Mouse (Mus musculus): ENCODE results near the gene Gng3. TPM values are rescaled to one million over a fixed set of nuclear protein-coding genes. Genes with fewer than 3 reads are reported as not detected.

Gene Gng3
- polyA plus RNA-seq, 1 experiment from 2014 or later: 39.8 TPM

DNA sequence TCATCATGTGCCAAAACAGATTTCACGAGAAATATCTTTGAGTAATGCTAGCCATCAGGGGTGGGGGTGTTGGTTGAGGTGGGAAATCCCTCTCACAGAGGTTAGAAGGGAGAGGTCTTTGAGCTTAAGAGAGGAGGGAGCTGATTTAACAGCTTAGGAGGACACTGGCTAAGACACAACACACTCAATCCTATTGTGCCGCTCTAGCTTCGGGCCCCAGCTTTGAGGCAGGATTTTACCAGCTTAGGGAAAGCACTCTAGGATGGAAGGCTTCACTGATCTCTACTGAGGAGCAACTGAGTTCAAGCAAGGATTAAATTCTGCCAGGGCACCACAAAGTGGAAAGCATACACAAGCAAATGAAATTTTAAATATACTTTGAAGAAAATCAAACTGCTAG, 22.0 kb downstream of the Gng3 start:
- Histone ChIP-seq H3K9ac (replicated peaks; ENCODE audit: low read length) (peak overlapping the region; percentile 27; the same call in 1 of the 2 replicates), H3K36me3 (replicated peaks; ENCODE audit: control insufficient read depth, insufficient read depth, low read depth, low read length) (peaks cover 9% of the 10 kb centered on the region; the same call in 1 of the 2 replicates), H3K4me2 (ENCODE audit: low read depth, low read length) (peak overlapping the region; percentile 13), H3K27me3 (ENCODE audit: control insufficient read depth, insufficient read depth, low read length) (no peaks in the 10 kb centered on the region), H3K27ac (replicated peaks; ENCODE audit: low read depth, low read length) (no peak overlapping the region), H3K9me3 (replicated peaks; ENCODE audit: control insufficient read depth, low read length) (no peaks in the 10 kb centered on the region), H3K4me1 (ENCODE audit: control insufficient read depth, insufficient read depth, low read length) (no peaks in the 10 kb centered on the region; the same call in 1 of the 2 replicates), H3K4me3 (ENCODE audit: low read depth, low read length) (peak overlapping the region; percentile 10; the same call in 1 of the 2 replicates)
- DNase-seq (ENCODE audit: low spot score) (no peak), ATAC-seq (replicated peaks; ENCODE audit: insufficient number of reproducible peaks, low FRiP score, low TSS enrichment, low read depth) (no peak)
- 78% methylated on average over 3 of the region's 3 CpGs for WGBS

DNA sequence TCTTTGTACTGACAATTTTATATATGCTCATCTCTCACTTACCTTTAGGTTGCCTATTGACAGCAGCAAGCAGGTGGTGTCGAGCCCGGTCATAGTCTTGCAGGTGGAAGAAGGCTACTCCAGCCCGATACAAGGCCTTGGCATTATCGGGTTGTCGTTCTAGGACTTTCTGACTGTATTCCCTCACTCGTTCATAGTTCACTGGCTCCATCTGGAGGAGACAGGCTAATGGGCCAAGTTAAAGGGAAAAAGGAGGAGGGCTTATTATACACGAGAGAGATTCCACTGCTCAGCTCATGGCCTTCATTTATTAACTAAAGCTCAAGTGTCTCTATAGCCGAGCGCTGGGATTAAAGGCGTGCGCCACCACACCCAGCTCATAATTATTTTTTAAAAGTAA, 23.2 kb downstream of the Gng3 start:
- Histone ChIP-seq H3K4me1 (ENCODE audit: control insufficient read depth, insufficient read depth, low read length) (no peaks in the 10 kb centered on the region; the same call in 1 of the 2 replicates), H3K4me2 (ENCODE audit: low read depth, low read length) (no peak overlapping the region), H3K9ac (replicated peaks; ENCODE audit: low read length) (no peak overlapping the region; the same call in 1 of the 2 replicates), H3K27me3 (ENCODE audit: control insufficient read depth, insufficient read depth, low read length) (no peaks in the 10 kb centered on the region), H3K4me3 (ENCODE audit: low read depth, low read length) (no peak overlapping the region), H3K36me3 (replicated peaks; ENCODE audit: control insufficient read depth, insufficient read depth, low read depth, low read length) (peaks cover 11% of the 10 kb centered on the region; the same call in 1 of the 2 replicates), H3K9me3 (replicated peaks; ENCODE audit: control insufficient read depth, low read length) (no peaks in the 10 kb centered on the region), H3K27ac (replicated peaks; ENCODE audit: low read depth, low read length) (no peak overlapping the region)
- ATAC-seq (replicated peaks; ENCODE audit: insufficient number of reproducible peaks, low FRiP score, low TSS enrichment, low read depth) (no peak), DNase-seq (ENCODE audit: low spot score) (no peak)
- WGBS: 83% methylated on average over 11 of the region's 11 CpGs

DNA sequence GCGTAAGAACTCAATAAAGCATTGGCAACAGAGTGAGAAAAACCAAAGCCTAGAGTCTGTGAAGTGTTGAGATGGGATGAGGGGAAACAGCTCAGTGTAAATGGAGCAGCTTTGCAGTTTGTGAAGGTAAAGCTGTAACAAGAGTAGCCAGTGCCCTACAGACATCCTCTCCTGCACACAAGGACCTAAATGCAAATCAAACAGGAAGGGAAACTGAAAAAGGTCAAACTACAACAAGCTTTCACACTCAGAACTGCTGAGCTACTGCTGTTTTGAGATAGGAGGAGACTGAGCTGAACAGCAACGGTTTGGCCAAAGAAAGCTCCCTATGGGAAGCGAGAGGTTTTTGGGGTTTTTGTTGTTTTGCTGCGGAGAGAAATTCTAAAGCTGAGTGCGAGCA, 32.2 kb downstream of the Gng3 start:
- DNase-seq (ENCODE audit: low spot score) (no peak), ATAC-seq (replicated peaks; ENCODE audit: insufficient number of reproducible peaks, low FRiP score, low TSS enrichment, low read depth) (no peak)
- no peak overlapping the region for H3K27ac ChIP-seq (replicated peaks; ENCODE audit: low read depth, low read length)
- H3K9me3 ChIP-seq (replicated peaks; ENCODE audit: control insufficient read depth, low read length): no peaks in the 10 kb centered on the region
- no peak overlapping the region for H3K9ac ChIP-seq (replicated peaks; ENCODE audit: low read length)
- no peaks in the 10 kb centered on the region for H3K27me3 ChIP-seq (ENCODE audit: control insufficient read depth, insufficient read depth, low read length)
- H3K4me2 ChIP-seq (ENCODE audit: low read depth, low read length): no peak overlapping the region
- WGBS: 91% methylated on average over 5 of the region's 5 CpGs
- H3K36me3 ChIP-seq (replicated peaks; ENCODE audit: control insufficient read depth, insufficient read depth, low read depth, low read length): 0 out of 2 replicates have a peak, but pooled peaks cover 2% of the 10 kb centered on the region
- no peak overlapping the region for H3K4me3 ChIP-seq (ENCODE audit: low read depth, low read length)
- no peaks in the 10 kb centered on the region for H3K4me1 ChIP-seq (ENCODE audit: control insufficient read depth, insufficient read depth, low read length)

DNA sequence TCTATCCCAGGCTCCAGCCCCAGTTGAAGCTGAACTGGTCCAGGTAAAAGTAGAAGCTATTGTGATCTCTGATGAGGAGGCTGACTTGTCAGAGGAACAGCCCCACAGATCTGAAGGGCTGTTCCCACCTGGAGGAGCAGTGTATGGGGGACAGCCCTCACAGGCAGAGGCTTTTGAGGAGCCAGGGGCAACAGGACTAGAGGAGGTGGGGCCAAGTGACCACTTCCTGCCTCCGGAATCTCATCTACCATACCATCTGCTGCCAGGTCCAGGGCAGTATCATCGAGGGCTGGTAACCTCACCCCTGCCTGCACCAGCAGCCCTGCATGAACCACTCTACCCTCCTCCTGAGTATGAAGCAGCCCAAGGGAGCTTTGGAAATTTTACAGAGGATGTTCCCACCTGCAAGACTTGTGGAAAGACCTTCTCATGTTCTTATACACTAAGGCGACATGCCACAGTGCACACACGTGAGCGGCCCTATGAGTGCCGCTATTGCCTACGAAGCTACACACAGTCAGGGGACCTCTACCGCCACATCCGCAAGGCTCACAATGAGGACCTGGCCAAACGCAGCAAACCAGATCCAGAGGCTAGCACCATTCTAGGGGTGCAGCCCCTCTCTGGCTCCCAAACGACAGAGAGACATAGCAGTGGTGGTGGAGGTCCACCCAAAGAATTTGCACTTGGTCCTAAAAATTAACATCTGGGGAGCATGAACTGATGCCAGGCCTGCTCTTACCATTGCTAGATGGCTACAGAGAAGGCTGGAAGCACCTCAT, 34.9 kb downstream of the Gng3 start:
- no peak for ATAC-seq (replicated peaks; ENCODE audit: insufficient number of reproducible peaks, low FRiP score, low TSS enrichment, low read depth)
- Histone ChIP-seq H3K4me3 (ENCODE audit: low read depth, low read length) (no peak overlapping the region), H3K27me3 (ENCODE audit: control insufficient read depth, insufficient read depth, low read length) (no peaks in the 10 kb centered on the region), H3K9ac (replicated peaks; ENCODE audit: low read length) (no peak overlapping the region), H3K4me1 (ENCODE audit: control insufficient read depth, insufficient read depth, low read length) (no peaks in the 10 kb centered on the region), H3K36me3 (replicated peaks; ENCODE audit: control insufficient read depth, insufficient read depth, low read depth, low read length) (no peaks in the 10 kb centered on the region), H3K4me2 (ENCODE audit: low read depth, low read length) (no peak overlapping the region), H3K27ac (replicated peaks; ENCODE audit: low read depth, low read length) (no peak overlapping the region), H3K9me3 (replicated peaks; ENCODE audit: control insufficient read depth, low read length) (no peaks in the 10 kb centered on the region)
- WGBS: 91% methylated on average over 11 of the region's 11 CpGs
- DNase-seq (ENCODE audit: low spot score): no peak

DNA sequence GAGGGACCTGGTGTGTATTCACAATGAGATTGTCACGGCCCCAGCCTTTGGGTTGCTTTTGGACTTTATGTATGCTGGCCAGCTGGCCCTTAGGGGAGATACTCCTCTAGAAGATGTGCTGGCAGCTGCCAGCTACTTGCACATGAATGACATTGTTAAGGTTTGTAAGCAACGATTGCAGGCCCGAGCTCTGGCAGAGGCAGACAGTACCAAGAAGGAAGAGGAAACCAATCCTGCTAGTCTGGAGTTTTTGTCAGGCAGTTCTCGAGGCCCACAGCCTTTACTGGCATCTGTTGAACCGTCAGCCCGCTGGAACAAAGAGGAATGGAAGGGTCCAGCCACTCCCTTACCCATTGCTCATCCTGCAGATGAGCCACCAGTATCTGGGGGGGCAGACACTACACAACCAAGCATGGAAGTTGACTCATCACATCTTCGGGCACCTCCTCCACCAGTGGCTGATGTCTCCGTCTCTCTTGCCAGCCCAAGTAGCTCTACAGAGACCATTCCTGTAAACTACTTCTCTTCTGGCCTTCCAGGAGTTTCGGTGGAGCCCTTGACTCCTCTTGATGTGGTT, 35.7 kb downstream of the Gng3 start:
- Histone ChIP-seq H3K27ac (replicated peaks; ENCODE audit: low read depth, low read length) (no peak overlapping the region), H3K4me1 (ENCODE audit: control insufficient read depth, insufficient read depth, low read length) (no peaks in the 10 kb centered on the region), H3K36me3 (replicated peaks; ENCODE audit: control insufficient read depth, insufficient read depth, low read depth, low read length) (no peaks in the 10 kb centered on the region), H3K9me3 (replicated peaks; ENCODE audit: control insufficient read depth, low read length) (no peaks in the 10 kb centered on the region), H3K9ac (replicated peaks; ENCODE audit: low read length) (peak overlapping the region; percentile 37; the same call in 1 of the 2 replicates), H3K4me2 (ENCODE audit: low read depth, low read length) (no peak overlapping the region), H3K27me3 (ENCODE audit: control insufficient read depth, insufficient read depth, low read length) (no peaks in the 10 kb centered on the region), H3K4me3 (ENCODE audit: low read depth, low read length) (peak overlapping the region; percentile 43)
- DNase-seq (ENCODE audit: low spot score) (no peak), ATAC-seq (replicated peaks; ENCODE audit: insufficient number of reproducible peaks, low FRiP score, low TSS enrichment, low read depth) (no peak)
- WGBS: 91% methylated on average over 9 of the region's 9 CpGs

DNA sequence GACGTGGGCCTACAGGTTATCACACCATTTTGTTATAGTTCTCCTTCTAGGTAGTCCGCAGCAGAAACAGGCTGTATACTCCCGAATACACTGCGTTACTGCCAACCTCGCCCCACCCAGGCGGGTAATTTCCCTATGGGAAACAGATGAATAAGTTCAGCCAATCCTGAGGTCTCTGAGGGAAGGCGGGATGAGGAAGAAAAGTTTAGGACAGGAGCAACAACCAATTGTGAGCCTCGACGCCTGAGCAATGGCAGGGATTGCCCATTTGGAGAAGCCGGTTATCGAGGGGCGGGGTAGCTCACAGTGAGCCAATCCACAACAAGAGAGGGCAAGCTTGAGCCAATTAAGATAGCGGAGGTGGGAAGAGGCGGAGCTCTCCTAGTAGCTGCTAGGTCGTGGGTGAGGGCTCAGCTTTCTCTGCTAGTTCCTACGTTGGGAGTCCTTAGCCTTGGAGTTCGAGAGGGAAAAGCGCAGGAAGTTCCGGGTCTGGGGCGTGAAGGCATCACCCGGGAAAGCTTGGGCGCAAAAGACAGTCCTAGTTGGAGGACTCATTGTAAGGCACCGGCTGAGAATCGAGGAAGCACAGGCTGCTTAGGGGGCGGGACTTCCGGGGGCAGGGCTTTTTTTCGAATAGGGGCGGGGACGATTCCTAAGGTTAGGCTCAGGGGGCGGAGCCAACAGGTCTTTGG, 36.7 kb downstream of the Gng3 start, which contains the start of gene Zbtb3:
Gene Zbtb3 (plus strand): TSS at position 426 of the 692 bp plus-strand sequence.
- ATAC-seq (replicated peaks; ENCODE audit: insufficient number of reproducible peaks, low FRiP score, low TSS enrichment, low read depth) (peak; percentile 96), DNase-seq (ENCODE audit: low spot score) (peak; percentile 97)
- Histone ChIP-seq H3K4me1 (ENCODE audit: control insufficient read depth, insufficient read depth, low read length) (no peaks in the 10 kb centered on the region), H3K36me3 (replicated peaks; ENCODE audit: control insufficient read depth, insufficient read depth, low read depth, low read length) (no peaks in the 10 kb centered on the region), H3K9ac (replicated peaks; ENCODE audit: low read length) (peak within 1 kb of the TSS; percentile 53), H3K27ac (replicated peaks; ENCODE audit: low read depth, low read length) (0 out of 2 replicates have a peak within 1 kb of the TSS, but pooled peaks have one; percentile 48), H3K27me3 (ENCODE audit: control insufficient read depth, insufficient read depth, low read length) (no peaks in the 10 kb centered on the region), H3K9me3 (replicated peaks; ENCODE audit: control insufficient read depth, low read length) (no peaks in the 10 kb centered on the region), H3K4me3 (ENCODE audit: low read depth, low read length) (peak within 1 kb of the TSS; percentile 43), H3K4me2 (ENCODE audit: low read depth, low read length) (peak within 1 kb of the TSS; percentile 70)
- WGBS: under 1% methylated on average over 30 of the region's 30 CpGs

DNA sequence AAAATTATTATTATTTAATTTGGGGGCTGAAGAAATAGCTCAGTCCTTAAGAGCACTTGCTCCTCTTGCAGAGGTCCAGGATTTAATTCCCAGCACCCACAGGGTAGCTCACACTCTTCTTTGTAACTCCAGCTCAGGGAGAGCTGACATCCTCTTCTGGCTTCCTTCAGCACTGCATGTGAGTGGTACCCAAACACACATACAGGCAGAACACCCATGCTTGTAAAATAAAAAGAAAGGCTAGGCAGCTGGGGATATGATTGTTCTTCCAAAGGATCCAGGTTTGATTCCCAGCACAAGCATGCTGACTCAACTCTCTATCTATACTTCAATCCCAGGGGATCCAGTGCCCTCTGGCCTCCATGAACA, 40.1 kb downstream of the Gng3 start:
- Histone ChIP-seq H3K9ac (replicated peaks; ENCODE audit: low read length) (no peak overlapping the region), H3K27me3 (ENCODE audit: control insufficient read depth, insufficient read depth, low read length) (no peaks in the 10 kb centered on the region), H3K4me1 (ENCODE audit: control insufficient read depth, insufficient read depth, low read length) (no peaks in the 10 kb centered on the region), H3K9me3 (replicated peaks; ENCODE audit: control insufficient read depth, low read length) (no peaks in the 10 kb centered on the region), H3K4me2 (ENCODE audit: low read depth, low read length) (no peak overlapping the region), H3K27ac (replicated peaks; ENCODE audit: low read depth, low read length) (no peak overlapping the region), H3K36me3 (replicated peaks; ENCODE audit: control insufficient read depth, insufficient read depth, low read depth, low read length) (peaks cover 5% of the 10 kb centered on the region; the same call in 1 of the 2 replicates), H3K4me3 (ENCODE audit: low read depth, low read length) (no peak overlapping the region; the same call in 1 of the 2 replicates)
- no peak for ATAC-seq (replicated peaks; ENCODE audit: insufficient number of reproducible peaks, low FRiP score, low TSS enrichment, low read depth)
- no peak for DNase-seq (ENCODE audit: low spot score)
